Mouse (Mus musculus) adrenal gland, adult 2 months (tissue): ENCODE results near the gene Zbtb46. TPM values are rescaled to one million over a fixed set of nuclear protein-coding genes. Genes with fewer than 3 reads are reported as not detected.
A peak's percentile ranks its signal among the peaks of the same experiment; 100 is the strongest.
"Not testable (repeated sequence)": the region's sequence is repeated elsewhere in the genome, so short reads cannot be mapped to it uniquely, and the experiment has no call there.

Source experiments
- DNase-seq: peaks from one replicate; pipeline ENCODE4 v3.0.0; 2021
- long read RNA-seq: library from polyadenylated mRNA; stranded (forward); transcript quantifications from one replicate; pipeline ENCODE4 v2.0.0, GENCODE M21; 2021
- polyA plus RNA-seq: library from polyadenylated mRNA; depleted of rRNA; stranded (reverse); fragments of >200 nt; gene quantifications from 2 replicates; pipeline ENCODE4 v1.2.3, GENCODE M21; 2012; rRNA removed
- total RNA-seq, 2 experiments: library from RNA; stranded (reverse); gene quantifications; 2 replicates each; pipeline ENCODE4 v1.2.3; 2021

The Zbtb46 gene
- total RNA-seq = 10 to 100 TPM in 1 of 2 experiments, 1 to 10 TPM in 1; 9.5 to 16.3 TPM
- 6.0 and 6.2 TPM in 2 replicates for polyA plus RNA-seq
- long read RNA-seq, full-length matches to known transcripts = 11 of 16 reads
- long read RNA-seq, partial matches to known transcripts = 0 of 16 reads
- long read RNA-seq, other reads (novel, unspliced or antisense) = 5 of 16 reads

DNA sequence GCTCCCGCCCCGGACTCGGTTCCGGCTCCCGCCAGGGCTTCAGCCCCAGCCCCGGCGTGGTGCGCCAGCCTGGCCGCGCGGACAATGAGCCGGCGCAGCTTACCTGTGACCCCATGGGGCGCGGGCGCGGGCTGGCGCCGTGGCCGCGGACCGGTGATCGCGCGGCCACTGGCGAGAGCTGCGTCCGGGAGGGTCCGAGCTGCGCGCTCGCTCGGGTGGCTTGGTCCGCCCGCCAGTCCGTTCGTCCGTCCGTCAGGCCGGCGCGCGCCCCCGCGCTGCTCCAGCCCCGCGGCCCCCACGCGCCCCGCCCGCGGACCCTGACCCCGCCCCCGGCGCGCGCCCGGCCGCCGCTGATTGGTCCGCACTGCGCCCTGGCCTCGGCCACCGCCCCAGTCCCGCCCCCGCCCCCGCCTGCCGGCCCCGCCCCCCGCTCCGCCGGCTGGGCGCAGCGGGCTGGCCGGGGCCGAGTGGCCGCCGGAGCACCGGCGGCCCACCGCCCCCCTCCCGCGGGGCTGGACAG is at the start of gene Zbtb46:
Zbtb46 (minus strand) TSS at position 274 of the 520 bp plus-strand sequence.
- DNase-seq = peak; percentile 96

DNA sequence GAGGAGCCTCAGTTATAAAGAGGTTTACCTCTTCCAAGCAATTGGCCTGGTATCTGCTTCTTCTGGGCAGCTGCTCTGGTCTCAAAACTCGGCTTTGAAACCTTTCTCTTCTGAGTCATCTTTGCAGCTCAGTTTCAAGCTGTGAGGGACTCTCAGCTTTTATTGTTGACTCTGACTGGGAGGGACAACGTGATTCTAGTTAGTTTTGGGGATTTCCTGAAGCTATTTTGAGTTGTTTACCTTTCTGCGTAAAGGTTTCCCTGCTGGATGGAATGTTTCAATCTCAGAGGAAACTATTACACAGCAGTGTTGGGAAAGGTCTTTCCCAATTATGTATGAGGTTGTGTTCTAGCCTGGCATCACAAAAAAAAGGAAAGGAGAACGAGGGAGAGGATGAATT is 39.4 kb upstream of the Zbtb46 start:
- no peak for DNase-seq

- DNase-seq = peak; percentile 85
These were observed 38.3 kb upstream of the Zbtb46 start for GRCm38 (mm10) chr2:181497548-181497875.

DNA sequence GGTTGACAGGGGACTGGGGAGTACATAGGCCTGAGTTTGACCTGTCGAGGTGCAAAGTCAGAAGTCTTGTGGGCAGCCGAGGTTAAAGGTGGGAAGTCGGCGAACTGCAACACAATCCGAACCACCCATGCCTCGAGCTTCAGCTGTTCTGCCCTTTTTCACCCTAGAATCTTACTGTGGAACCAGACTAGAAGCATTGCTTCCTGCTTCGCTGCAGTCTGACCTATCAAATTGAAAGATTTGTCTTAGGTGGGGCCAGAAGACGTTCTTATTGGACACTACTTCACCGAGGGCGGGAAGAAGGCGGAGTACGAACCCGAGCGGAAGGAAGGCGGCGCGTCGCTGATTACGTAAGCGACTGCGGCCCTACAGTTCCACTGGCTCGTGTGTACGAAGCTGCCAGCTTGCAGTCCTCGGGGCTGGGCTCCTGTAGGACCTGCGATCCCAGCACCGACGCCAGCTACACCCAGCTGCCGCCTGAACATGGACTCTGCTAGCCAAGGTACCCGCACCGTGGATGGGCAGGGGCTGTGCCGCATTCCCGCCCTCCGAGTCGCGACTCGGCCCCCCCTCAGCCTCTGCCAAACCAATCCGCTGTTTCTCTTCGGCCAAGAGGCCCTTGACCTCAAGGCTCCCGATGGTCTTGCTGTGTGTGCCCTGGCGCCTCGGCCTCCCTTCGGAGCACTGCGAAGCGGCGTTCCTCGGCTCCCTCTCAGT is 37.8 kb upstream of the Zbtb46 start, which contains the start of gene Tpd52l2:
Tpd52l2 (plus strand) TSS at position 312 of the 717 bp plus-strand sequence.
- DNase-seq = peak; percentile 95

DNA sequence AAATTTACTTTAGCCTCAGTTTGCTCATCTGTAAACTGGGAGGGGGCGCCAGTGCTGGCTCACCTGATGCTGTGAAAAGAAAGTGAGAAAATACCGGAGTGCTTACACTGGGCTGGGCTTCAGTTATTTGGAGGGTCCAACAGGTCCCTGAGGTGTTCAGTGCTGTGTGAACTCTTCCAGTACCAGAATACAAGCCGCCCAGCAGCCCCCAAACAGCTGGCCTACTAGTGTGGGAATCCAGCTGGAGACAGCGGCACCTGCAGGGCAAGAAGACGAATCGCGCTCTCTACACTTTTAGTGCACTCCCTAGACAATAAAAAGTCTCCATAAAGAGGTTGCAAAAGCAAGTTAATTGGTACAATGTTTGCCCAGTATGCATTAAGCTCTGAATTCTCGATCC is 37.1 kb upstream of the Zbtb46 start:
- peak; percentile 65 for DNase-seq

GRCm38 (mm10) chr2:181495845-181496244 is 36.6 kb upstream of the Zbtb46 start:
- DNase-seq = not testable (repeated sequence)

DNA sequence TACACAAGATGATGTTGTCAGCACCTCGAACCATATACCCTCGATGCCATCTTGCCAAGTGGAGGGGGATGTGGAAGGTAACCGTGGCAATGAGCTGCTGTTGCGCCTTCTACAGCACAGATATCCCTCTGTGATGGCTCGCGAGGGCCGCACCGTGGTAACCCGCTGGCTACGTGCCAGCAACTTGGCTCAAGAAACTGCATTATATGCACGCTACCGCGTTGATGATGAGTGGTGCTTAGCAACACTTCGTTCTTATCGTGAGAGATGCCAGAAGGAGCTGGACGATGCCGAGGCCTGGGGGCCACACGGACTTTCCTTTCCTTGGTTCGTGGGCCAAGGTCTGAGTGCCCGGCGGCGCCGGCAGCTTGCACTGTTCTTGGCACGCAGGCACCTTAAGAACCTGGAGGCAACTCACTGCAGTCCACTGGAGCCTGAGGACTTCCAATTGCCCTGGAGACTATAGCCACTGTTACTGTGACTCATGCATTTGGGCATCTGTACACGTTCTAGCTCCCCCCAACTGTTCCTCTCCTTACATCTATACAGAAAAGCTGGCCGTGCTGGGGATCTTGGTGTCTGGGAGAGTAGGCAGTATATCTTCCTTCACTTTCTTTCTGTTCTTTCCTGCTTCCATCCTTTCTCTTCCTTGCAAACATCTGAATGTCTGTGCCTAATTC is 35.2 kb upstream of the Zbtb46 start:
- DNase-seq = no peak

- no peak for DNase-seq
These were observed 34.1 kb upstream of the Zbtb46 start, which contains the start of gene Abhd16b for GRCm38 (mm10) chr2:181493156-181493927. Abhd16b (plus strand) TSS chr2:181493206.

GRCm38 (mm10) chr2:181492206-181492605 is 33.0 kb upstream of the Zbtb46 start:
- no peak for DNase-seq

DNA sequence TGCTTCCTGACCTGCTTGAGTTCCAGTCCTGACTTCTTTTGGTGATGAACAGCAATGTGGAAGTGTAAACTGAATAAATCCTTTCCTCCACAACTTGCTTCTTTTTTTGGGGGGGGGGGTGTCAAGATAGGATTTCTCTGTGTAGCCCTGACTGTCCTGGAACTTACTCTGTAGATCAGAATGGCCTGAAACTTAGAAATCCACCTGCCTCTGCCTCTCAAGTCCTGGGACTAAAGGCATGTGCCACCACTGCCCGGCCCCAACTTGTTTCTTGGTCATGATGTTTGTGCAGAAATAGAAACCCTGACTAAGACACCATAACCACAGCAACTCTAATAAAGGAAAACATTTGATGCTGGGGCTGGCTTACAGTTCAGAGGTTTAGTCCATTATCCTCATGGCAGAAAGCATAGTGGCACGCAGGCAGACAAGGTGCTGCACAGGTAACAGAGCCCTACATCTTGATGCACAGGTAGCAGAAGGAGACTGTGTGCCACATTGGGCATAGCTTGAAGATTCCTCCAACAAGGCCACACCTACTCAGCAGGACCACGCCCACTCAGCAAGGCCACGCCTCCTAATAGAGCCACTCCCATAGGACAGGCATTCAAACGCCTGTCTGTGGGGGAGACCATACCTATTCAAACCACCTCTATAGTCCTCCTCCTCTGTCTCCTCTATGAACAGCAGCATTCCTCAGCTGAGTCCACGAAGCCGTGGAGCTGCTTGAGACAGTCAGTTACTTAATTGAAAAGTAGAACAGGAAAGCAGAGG is 32.4 kb upstream of the Zbtb46 start:
- DNase-seq = no peak

GRCm38 (mm10) chr2:181487338-181488277 is 28.4 kb upstream of the Zbtb46 start:
- peak; percentile 84 for DNase-seq

DNA sequence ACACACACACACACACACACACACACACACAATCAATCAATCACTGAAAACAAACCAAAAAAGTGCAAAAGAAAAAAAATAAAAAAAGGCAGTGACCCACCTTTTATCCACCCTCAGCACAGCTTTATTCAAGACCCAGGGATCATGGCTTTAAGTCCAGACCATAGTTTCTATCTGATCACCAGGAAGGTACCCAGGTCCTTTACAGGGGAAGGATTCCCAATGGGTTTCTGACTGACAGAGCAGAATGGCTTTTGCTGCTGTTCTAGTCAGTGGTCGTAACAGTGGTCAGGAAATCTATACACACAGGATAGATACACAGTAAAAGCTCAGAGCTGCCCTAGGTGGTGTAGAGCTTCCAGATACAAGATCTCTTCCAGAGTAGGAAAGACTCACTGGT is 26.5 kb upstream of the Zbtb46 start:
- DNase-seq = no peak

- peak; percentile 27 for DNase-seq
These were observed 25.4 kb upstream of the Zbtb46 start for GRCm38 (mm10) chr2:181484456-181485233.

- DNase-seq = peak; percentile 66
These were observed 24.5 kb upstream of the Zbtb46 start for GRCm38 (mm10) chr2:181483562-181484318.

- DNase-seq = no peak
These were observed 23.9 kb upstream of the Zbtb46 start for GRCm38 (mm10) chr2:181483120-181483519.

- peak; percentile 44 for DNase-seq
These were observed 13.1 kb upstream of the Zbtb46 start for GRCm38 (mm10) chr2:181472256-181472827.

GRCm38 (mm10) chr2:181471246-181471645 is 12.0 kb upstream of the Zbtb46 start:
- peak; percentile 67 for DNase-seq

DNA sequence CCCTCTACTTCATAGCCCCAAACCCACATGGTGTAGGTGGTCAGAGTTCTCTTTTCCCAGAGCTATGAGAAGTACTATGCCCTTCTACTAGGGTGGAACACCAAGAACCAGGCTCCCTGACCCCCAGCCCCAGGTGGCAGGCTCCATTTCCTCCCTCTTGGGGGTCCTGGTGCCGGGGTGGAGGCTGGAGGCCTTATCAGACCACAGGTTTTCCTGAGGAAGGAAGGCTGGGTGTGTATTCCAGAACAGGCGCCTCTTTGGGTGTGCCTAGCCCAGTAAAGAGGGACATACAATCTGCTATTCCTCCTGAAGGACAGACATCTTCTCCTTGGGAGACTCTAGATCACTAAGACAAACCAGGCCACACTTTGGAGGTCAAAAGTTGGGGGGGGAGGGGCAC is 11.1 kb upstream of the Zbtb46 start:
- DNase-seq = peak; percentile 48
